Mouse (Mus musculus) C2C12 (cell line): Measurements from ENCODE around the gene Tmprss6.

ENCODE experiments used
- CTCF ChIP-seq: IDR thresholded peaks from one replicate; pipeline ENCODE4 v1.5.1; 2011; ENCODE audit not compliant: control insufficient read depth, insufficient read depth, insufficient read length
- MAX ChIP-seq: IDR thresholded peaks from one replicate; pipeline ENCODE4 v1.6.1; 2011; ENCODE audit warnings: mild to moderate bottlenecking, control low read depth

DNA sequence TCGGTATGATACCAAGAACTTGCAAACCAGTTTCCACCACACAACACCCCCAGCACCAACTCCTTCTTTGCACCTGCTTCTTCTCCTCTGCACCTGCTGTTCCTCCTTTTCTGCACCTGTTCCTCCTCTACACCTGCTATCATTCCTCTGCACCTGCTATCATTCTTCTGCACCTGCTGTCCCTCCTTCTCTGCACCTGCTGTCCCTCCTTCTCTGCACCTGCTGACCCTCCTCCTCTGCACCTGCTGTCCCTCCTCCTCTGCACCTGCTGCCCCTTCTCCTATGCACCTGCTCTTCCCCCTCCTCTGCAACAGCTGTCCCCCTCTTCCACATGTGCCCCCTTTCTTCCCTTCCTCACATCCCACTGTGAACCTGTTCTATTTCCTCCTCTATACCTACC lies 18.1 kb upstream of the Tmprss6 start:
- no peak for TF ChIP-seq MAX
- no peak for TF ChIP-seq CTCF
